Mouse (Mus musculus) limb, embryonic 15.5 days (tissue): Measurements from ENCODE around the gene Med8. TPM values are rescaled to one million over a fixed set of nuclear protein-coding genes. Genes with fewer than 3 reads are reported as not detected.

Source experiments
- ATAC-seq: fragments of 200-750 bp; cut with Nextera tagmentation; 2 replicates; pipeline ENCODE4 v1.8.0; 2017; ENCODE audit warnings: low read depth, moderate TSS enrichment; ENCODE audit not compliant: insufficient number of reproducible peaks, low FRiP score, low TSS enrichment
- H3K27ac ChIP-seq: fragments of 300-500 bp; sonication (generic); 2 replicates; pipeline ENCODE4 v1.5.1; 2015; ENCODE audit warnings: moderate library complexity, mild to moderate bottlenecking, inconsistent platforms
- H3K27me3 ChIP-seq: fragments of 300-500 bp; sonication (generic); 2 replicates; pipeline ENCODE4 v1.6.1; 2015; ENCODE audit warnings: inconsistent platforms
- H3K36me3 ChIP-seq: fragments of 300-500 bp; sonication (generic); 2 replicates; pipeline ENCODE4 v1.6.1; 2015; ENCODE audit warnings: inconsistent platforms
- H3K4me1 ChIP-seq: fragments of 300-500 bp; sonication (generic); 2 replicates; pipeline ENCODE4 v1.6.1; 2015; ENCODE audit warnings: inconsistent platforms
- H3K4me2 ChIP-seq: fragments of 300-500 bp; sonication (generic); 2 replicates; pipeline ENCODE4 v1.6.1; 2015; ENCODE audit warnings: mild to moderate bottlenecking, inconsistent platforms
- H3K4me3 ChIP-seq: fragments of 300-500 bp; sonication (generic); 2 replicates; pipeline ENCODE4 v1.5.1; 2015; ENCODE audit warnings: mild to moderate bottlenecking, inconsistent platforms
- H3K9ac ChIP-seq: fragments of 300-500 bp; sonication (generic); 2 replicates; pipeline ENCODE4 v1.6.1; 2015; ENCODE audit warnings: inconsistent platforms
- H3K9me3 ChIP-seq: fragments of 300-500 bp; sonication (generic); 2 replicates; pipeline ENCODE4 v1.6.1; 2016; ENCODE audit warnings: inconsistent platforms
- WGBS: fragments of 180-500 bp; shearing (Covaris S2); methylation state at CpG from one replicate; pipeline ENCODE4 v1.1.7; 2015; 5-methylcytosine and 5-hydroxymethylcytosine counted together
- polyA plus RNA-seq: library from polyadenylated mRNA; unstranded; fragments of >200 nt; fragmentation: Nextera tagmentation; extraction: Ambion mirVana; gene quantifications from 2 replicates; pipeline ENCODE4 v1.2.1, GENCODE M21; 2015

Med8 gene
- polyA plus RNA-seq: 103 and 106 TPM in 2 replicates

DNA sequence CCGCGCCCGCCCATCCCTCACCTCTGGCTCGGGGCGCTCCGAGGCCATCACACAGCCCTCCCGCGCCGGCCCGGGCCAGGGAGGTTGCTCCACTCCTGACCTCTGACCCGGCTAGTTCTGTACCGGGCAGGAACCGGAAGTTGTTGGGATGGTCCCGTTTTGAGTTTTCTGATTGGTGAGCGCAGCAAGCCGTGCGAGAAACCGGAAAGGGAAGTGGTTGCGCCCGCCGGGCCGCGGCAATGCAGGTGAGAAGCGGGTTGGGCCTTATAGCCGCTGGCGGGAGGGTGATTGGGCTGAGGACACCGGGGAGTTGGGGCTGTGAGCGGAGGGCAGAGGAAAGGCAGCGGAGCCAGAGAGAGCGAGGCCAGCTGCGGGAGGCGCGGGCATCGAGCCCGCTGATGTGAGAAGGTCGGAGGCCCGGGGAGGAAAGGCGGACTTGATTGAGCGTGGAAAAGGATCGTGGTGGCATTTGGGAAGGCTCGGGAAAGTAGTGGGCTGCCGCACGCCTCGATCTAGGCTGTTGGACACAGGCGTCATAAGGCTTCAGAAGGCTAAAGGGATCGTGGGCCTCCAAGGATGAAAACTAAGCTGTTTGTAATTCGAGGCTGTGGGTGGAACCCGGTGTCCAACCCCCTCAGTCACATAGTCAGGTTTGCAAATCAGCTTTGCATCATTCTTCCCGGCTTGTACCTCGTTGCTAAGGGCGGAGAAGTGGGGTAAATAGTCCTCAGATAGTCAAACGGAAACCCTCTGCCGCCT, at the start of gene Med8, which contains the start of gene Szt2:
Gene Med8 (plus strand): TSS at position 196 of the 759 bp plus-strand sequence.
Gene Szt2 (minus strand): TSS at position 132 of the 759 bp plus-strand sequence.
- under 1% methylated on average over 53 of the region's 53 CpGs for WGBS
- ATAC-seq: peak; percentile 91

DNA sequence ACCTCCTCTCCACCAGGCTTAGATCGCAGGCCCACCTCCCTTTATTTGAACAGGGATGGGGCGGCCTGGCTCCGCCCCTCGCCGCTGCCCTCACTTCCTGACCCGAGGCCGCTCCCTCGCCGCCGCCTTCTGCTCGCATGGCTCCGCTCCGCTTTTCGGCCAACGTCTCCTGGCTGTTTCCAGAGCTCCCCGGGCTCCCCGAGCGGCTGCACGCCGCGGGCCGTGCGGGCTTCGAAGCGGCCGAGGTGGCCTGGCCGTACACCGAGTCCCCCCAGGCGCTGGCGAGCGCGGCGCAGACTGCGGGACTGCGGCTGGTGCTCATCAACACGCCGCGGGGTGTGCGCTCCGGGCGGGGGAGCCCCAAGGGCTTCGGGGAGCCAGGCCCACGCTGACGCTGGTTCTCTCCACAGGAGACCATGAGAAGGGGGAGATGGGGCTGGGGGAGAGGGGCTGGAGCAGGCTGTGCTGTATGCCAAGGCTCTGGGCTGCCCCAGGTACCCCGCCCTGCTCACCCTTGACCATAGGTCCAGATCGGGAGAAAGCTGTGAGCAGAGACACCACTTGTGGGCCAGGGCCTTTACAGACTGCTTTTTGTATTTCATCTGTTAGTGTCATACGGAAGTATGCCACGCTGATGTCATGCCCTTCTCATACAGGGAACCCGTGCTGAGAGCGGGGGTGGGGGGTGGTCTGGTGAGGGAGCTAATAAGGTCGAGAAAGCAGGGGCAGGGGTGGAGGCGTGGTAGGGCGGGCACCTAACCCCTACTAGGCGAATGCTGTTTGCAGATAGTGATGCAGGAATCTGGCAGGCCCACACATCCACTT, 49.0 kb upstream of the Med8 start:
- Histone ChIP-seq H3K27ac (peak overlapping the region; percentile 90), H3K4me2 (peak overlapping the region; percentile 91), H3K9ac (peak overlapping the region; percentile 82), H3K9me3 (no peaks in the 10 kb centered on the region), H3K4me3 (peak overlapping the region; percentile 73), H3K27me3 (no peaks in the 10 kb centered on the region), H3K4me1 (peaks cover 16% of the 10 kb centered on the region), H3K36me3 (peaks cover 34% of the 10 kb centered on the region)
- ATAC-seq: peak; percentile 80
- 1% methylated on average over 54 of the region's 54 CpGs for WGBS

More for the DNA sequence above, at the start of gene Med8, which contains the start of gene Szt2:
- H3K4me2 ChIP-seq: peak within 1 kb of the TSS; percentile 75
- no peaks in the 10 kb centered on the region for H3K27me3 ChIP-seq
- peak within 1 kb of the TSS; percentile 93 for H3K4me3 ChIP-seq
- no peaks in the 10 kb centered on the region for H3K9me3 ChIP-seq
- H3K4me1 ChIP-seq: peaks cover 21% of the 10 kb centered on the region
- H3K9ac ChIP-seq: peak within 1 kb of the TSS; percentile 83
- H3K36me3 ChIP-seq: peaks cover 47% of the 10 kb centered on the region
- H3K27ac ChIP-seq: peak within 1 kb of the TSS; percentile 69

- H3K9ac ChIP-seq: no peak overlapping the region
- no peak for ATAC-seq
- peaks cover 16% of the 10 kb centered on the region for H3K4me1 ChIP-seq
- no peaks in the 10 kb centered on the region for H3K27me3 ChIP-seq
- no peak overlapping the region for H3K4me2 ChIP-seq
- H3K27ac ChIP-seq: no peak overlapping the region
- H3K9me3 ChIP-seq: no peaks in the 10 kb centered on the region
- WGBS: 88% methylated on average over 5 of the region's 5 CpGs
- H3K4me3 ChIP-seq: no peak overlapping the region
- H3K36me3 ChIP-seq: peaks cover 47% of the 10 kb centered on the region
These were observed 47.7 kb upstream of the Med8 start for GRCm38 (mm10) chr4:118361451-118361850.

- Histone ChIP-seq H3K9me3 (no peaks in the 10 kb centered on the region), H3K27ac (no peak overlapping the region), H3K4me3 (no peak overlapping the region), H3K27me3 (no peaks in the 10 kb centered on the region), H3K9ac (no peak overlapping the region), H3K4me2 (no peak overlapping the region), H3K36me3 (peaks cover 55% of the 10 kb centered on the region), H3K4me1 (peaks cover 16% of the 10 kb centered on the region)
- 84% methylated on average over 6 of the region's 6 CpGs for WGBS
- no peak for ATAC-seq
These were observed 46.3 kb upstream of the Med8 start for GRCm38 (mm10) chr4:118362879-118363278.

DNA sequence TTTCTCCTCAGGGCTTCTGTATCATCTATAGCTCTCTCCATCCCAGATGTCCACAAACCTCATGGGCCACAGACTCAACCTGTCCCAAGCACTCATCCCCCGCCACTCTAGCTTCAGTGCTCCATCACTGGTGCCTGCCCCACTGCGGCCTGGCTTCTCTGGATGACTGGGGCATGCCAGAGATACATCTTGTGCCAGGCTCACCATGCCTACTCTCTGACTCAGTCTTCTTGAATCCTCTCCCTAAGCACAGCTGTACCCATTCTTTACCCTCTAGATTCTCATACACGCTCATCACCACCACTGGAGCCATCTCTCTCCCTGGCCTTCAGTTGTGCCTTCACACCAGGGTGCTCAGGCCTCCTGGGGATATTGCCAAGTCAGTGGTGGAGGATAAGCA, 45.2 kb upstream of the Med8 start:
- Histone ChIP-seq H3K27ac (no peak overlapping the region), H3K9ac (no peak overlapping the region), H3K4me3 (no peak overlapping the region), H3K4me1 (peaks cover 16% of the 10 kb centered on the region), H3K9me3 (no peaks in the 10 kb centered on the region), H3K36me3 (peaks cover 66% of the 10 kb centered on the region), H3K4me2 (no peak overlapping the region), H3K27me3 (no peaks in the 10 kb centered on the region)
- no peak for ATAC-seq
- 99% methylated on average over 3 of the region's 3 CpGs for WGBS

- Histone ChIP-seq H3K9ac (no peak overlapping the region), H3K4me3 (no peak overlapping the region), H3K4me1 (peaks cover 12% of the 10 kb centered on the region), H3K36me3 (peaks cover 73% of the 10 kb centered on the region), H3K9me3 (no peaks in the 10 kb centered on the region), H3K27me3 (no peaks in the 10 kb centered on the region), H3K27ac (no peak overlapping the region), H3K4me2 (no peak overlapping the region)
- 92% methylated on average over 13 of the region's 13 CpGs for WGBS
- ATAC-seq: no peak
These were observed 44.5 kb upstream of the Med8 start for GRCm38 (mm10) chr4:118364641-118365040.

DNA sequence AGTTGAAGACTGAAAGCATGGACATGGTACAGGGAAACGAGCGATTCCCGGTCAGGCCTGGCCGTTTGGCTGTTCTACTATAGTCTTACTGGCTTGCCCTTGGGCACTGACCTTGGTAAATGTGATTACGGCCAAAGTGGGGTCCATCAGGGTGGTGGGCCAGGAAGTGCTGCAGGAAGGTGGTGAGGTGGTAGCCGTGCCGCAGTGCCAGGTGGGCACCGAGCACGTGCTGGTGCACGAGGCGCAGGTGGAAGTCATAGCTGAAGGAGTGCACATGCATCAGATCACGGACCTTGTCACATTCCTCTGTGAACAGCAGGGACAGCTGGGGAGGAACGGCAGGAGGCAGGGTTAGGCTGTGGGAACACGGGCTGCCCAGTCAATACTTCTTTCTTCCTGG, 43.1 kb upstream of the Med8 start:
- peaks cover 84% of the 10 kb centered on the region for H3K36me3 ChIP-seq
- no peaks in the 10 kb centered on the region for H3K9me3 ChIP-seq
- WGBS: 85% methylated on average over 14 of the region's 14 CpGs
- peaks cover under 1% of the 10 kb centered on the region; the same call in 1 of the 2 replicates for H3K4me1 ChIP-seq
- H3K4me2 ChIP-seq: no peak overlapping the region
- ATAC-seq: no peak
- H3K4me3 ChIP-seq: no peak overlapping the region
- H3K27me3 ChIP-seq: no peaks in the 10 kb centered on the region
- no peak overlapping the region for H3K9ac ChIP-seq
- no peak overlapping the region for H3K27ac ChIP-seq

GRCm38 (mm10) chr4:118367551-118367950, 41.6 kb upstream of the Med8 start:
- H3K4me3 ChIP-seq: no peak overlapping the region
- no peak overlapping the region for H3K27ac ChIP-seq
- no peaks in the 10 kb centered on the region for H3K27me3 ChIP-seq
- H3K36me3 ChIP-seq: peaks cover 89% of the 10 kb centered on the region
- WGBS: 89% methylated on average over 12 of the region's 12 CpGs
- H3K9me3 ChIP-seq: no peaks in the 10 kb centered on the region
- no peak for ATAC-seq
- H3K4me1 ChIP-seq: no peaks in the 10 kb centered on the region; the same call in 1 of the 2 replicates
- no peak overlapping the region for H3K9ac ChIP-seq
- no peak overlapping the region for H3K4me2 ChIP-seq

- Histone ChIP-seq H3K27ac (no peak overlapping the region), H3K4me3 (no peak overlapping the region), H3K36me3 (peaks cover 89% of the 10 kb centered on the region), H3K9me3 (no peaks in the 10 kb centered on the region), H3K4me2 (no peak overlapping the region), H3K4me1 (no peaks in the 10 kb centered on the region; the same call in 1 of the 2 replicates), H3K27me3 (no peaks in the 10 kb centered on the region), H3K9ac (no peak overlapping the region)
- 90% methylated on average over 3 of the region's 3 CpGs for WGBS
- no peak for ATAC-seq
These were observed 40.5 kb upstream of the Med8 start for GRCm38 (mm10) chr4:118368616-118369015.

GRCm38 (mm10) chr4:118371822-118372221, 37.3 kb upstream of the Med8 start:
- Histone ChIP-seq H3K36me3 (peaks cover 94% of the 10 kb centered on the region), H3K4me3 (no peak overlapping the region), H3K27ac (no peak overlapping the region), H3K9ac (no peak overlapping the region), H3K4me2 (no peak overlapping the region), H3K9me3 (no peaks in the 10 kb centered on the region), H3K4me1 (no peaks in the 10 kb centered on the region), H3K27me3 (no peaks in the 10 kb centered on the region)
- ATAC-seq: no peak
- WGBS: 89% methylated on average over 13 of the region's 13 CpGs

DNA sequence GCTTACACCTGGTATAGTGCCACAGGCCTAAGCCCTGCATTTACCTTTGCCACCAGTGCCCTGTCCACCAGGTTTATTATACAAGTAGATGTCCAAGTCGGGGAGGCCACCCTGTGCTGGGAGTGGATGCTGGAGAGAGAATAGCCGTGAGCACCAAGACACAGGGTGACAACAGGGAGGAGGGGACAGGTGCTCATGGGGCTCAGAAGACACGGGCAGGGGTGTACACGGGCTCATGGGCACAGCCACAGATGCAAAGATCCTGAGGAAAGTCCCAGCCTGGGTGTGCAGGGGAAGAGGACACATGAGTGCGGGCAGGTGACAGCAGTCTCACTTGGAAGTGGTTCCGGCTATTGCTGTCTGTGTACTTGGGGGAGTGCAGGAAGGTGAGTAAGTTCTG, 33.1 kb upstream of the Med8 start:
- Histone ChIP-seq H3K4me2 (no peak overlapping the region), H3K27ac (no peak overlapping the region), H3K4me1 (no peaks in the 10 kb centered on the region), H3K4me3 (no peak overlapping the region), H3K9ac (no peak overlapping the region), H3K36me3 (peaks cover 97% of the 10 kb centered on the region), H3K27me3 (no peaks in the 10 kb centered on the region), H3K9me3 (no peaks in the 10 kb centered on the region)
- 96% methylated on average over 6 of the region's 6 CpGs for WGBS
- no peak for ATAC-seq

GRCm38 (mm10) chr4:118383271-118383670, 25.9 kb upstream of the Med8 start:
- no peaks in the 10 kb centered on the region for H3K9me3 ChIP-seq
- H3K4me3 ChIP-seq: no peak overlapping the region
- 88% methylated on average over 7 of the region's 7 CpGs for WGBS
- no peak overlapping the region for H3K4me2 ChIP-seq
- H3K27me3 ChIP-seq: no peaks in the 10 kb centered on the region
- no peak overlapping the region for H3K9ac ChIP-seq
- H3K27ac ChIP-seq: no peak overlapping the region
- peaks cover 96% of the 10 kb centered on the region for H3K36me3 ChIP-seq
- ATAC-seq: no peak
- H3K4me1 ChIP-seq: no peaks in the 10 kb centered on the region
